Mouse (Mus musculus): ENCODE measurements at regions not wholly inside any gene's neighbourhood (a gene's known extent, or its start where the extent isn't known, plus 50 kb on each side); places are given as distances from the start of the nearest gene placed in this dataset.

DNA sequence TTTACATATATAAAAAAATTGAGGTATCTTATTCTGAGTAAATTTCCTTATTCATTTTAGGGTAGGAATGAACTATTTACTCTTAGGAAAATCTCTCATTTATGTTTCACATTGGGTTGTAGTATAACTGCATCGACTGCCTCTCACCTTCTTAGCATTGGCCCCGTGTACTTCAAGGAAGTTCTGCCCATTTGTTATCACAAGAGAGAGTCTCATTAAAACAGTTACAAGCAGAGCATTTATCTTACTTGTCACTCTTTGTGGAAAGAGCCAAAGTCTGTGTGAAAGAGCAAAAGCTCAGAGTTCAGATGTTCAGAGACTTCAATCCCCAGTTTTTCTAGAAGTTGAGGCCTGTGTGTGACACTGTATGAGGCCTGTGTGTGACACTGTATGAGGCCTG, 323.6 kb downstream of the Gpat3 start:
- Histone ChIP-seq H3K27me3 (replicated peaks) (no peaks in the 10 kb centered on the region), H3K36me3 (no peaks in the 10 kb centered on the region), H3K9ac (no peak overlapping the region), H3K4me3 (replicated peaks) (no peak overlapping the region), H3K4me2 (no peak overlapping the region), H3K9me3 (no peaks in the 10 kb centered on the region), H3K4me1 (peaks cover 3% of the 10 kb centered on the region; the same call in 1 of the 2 replicates), H3K27ac (no peak overlapping the region)
- 17% methylated on average over 2 of the region's 2 CpGs for WGBS
- ATAC-seq (ENCODE audit: insufficient read depth, low FRiP score, low read depth), result no peak

DNA sequence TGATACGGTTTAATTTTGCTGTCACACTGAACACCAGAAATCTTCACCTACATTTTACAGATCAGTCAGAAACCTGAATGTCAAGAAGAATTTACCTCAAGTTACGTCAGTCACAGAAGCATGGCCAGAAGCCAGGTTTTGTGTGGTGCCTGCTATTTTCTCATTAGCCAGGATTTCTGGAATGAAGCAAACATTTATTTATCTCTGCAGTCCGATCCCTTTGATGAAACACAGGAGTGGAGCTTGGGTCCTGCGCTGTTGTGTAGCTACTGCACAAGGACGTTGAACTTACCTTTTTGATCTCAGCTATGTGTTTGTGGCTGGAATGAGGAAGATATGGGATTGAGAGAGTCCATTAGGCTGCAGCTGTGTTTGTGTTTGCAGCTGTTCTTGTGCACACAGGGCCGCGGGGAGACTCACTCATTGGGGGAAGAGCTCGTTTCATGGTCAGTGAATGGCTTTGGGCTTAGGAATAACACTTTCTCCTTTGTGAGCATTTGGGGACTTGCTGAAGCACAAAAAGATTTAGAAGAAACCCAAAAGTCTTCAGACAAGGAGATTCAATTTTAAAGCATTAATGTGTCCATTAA, 318.2 kb downstream of the Gpat3 start:
- H3K4me2 ChIP-seq, result no peak overlapping the region
- no peaks in the 10 kb centered on the region for H3K27me3 ChIP-seq (replicated peaks)
- H3K36me3 ChIP-seq, result no peaks in the 10 kb centered on the region
- no peak overlapping the region for H3K9ac ChIP-seq
- H3K27ac ChIP-seq, result no peak overlapping the region
- no peaks in the 10 kb centered on the region for H3K9me3 ChIP-seq
- WGBS, result 25% methylated on average over 8 of the region's 8 CpGs
- H3K4me3 ChIP-seq (replicated peaks), result no peak overlapping the region
- no peak for ATAC-seq (ENCODE audit: insufficient read depth, low FRiP score, low read depth)
- H3K4me1 ChIP-seq, result no peaks in the 10 kb centered on the region; the same call in 1 of the 2 replicates

- Histone ChIP-seq H3K27ac (no peak overlapping the region), H3K36me3 (no peaks in the 10 kb centered on the region), H3K4me3 (replicated peaks) (no peak overlapping the region), H3K9ac (no peak overlapping the region), H3K27me3 (replicated peaks) (no peaks in the 10 kb centered on the region), H3K4me2 (no peak overlapping the region), H3K9me3 (no peaks in the 10 kb centered on the region), H3K4me1 (no peaks in the 10 kb centered on the region; the same call in 1 of the 2 replicates)
- ATAC-seq (ENCODE audit: insufficient read depth, low FRiP score, low read depth), result no peak
- WGBS, result 18% methylated on average over 5 of the region's 5 CpGs
Measured at GRCm38 (mm10) chr5:101163112-101163511, 317.6 kb downstream of the Gpat3 start.

- H3K36me3 ChIP-seq, result no peaks in the 10 kb centered on the region
- no peaks in the 10 kb centered on the region for H3K27me3 ChIP-seq (replicated peaks)
- H3K4me1 ChIP-seq, result no peaks in the 10 kb centered on the region
- H3K9me3 ChIP-seq, result no peaks in the 10 kb centered on the region
- ATAC-seq (ENCODE audit: insufficient read depth, low FRiP score, low read depth), result no peak
- H3K9ac ChIP-seq, result no peak overlapping the region
- no peak overlapping the region for H3K4me2 ChIP-seq
- no peak overlapping the region for H3K4me3 ChIP-seq (replicated peaks)
- WGBS, result 48% methylated on average over 1 of the region's 1 CpGs
- no peak overlapping the region for H3K27ac ChIP-seq
Measured at GRCm38 (mm10) chr5:101157416-101157815, 311.9 kb downstream of the Gpat3 start.

GRCm38 (mm10) chr5:101146345-101146744, 300.8 kb downstream of the Gpat3 start:
- no peaks in the 10 kb centered on the region for H3K4me1 ChIP-seq
- H3K27ac ChIP-seq, result no peak overlapping the region
- ATAC-seq (ENCODE audit: insufficient read depth, low FRiP score, low read depth), result no peak
- WGBS, result 77% methylated on average over 3 of the region's 3 CpGs
- H3K4me2 ChIP-seq, result no peak overlapping the region
- no peak overlapping the region for H3K9ac ChIP-seq
- no peak overlapping the region for H3K4me3 ChIP-seq (replicated peaks)
- no peaks in the 10 kb centered on the region for H3K36me3 ChIP-seq
- H3K9me3 ChIP-seq, result no peaks in the 10 kb centered on the region
- H3K27me3 ChIP-seq (replicated peaks), result no peaks in the 10 kb centered on the region

- no peak overlapping the region for H3K4me3 ChIP-seq (replicated peaks)
- no peak overlapping the region for H3K27ac ChIP-seq
- no peaks in the 10 kb centered on the region for H3K4me1 ChIP-seq
- no peaks in the 10 kb centered on the region for H3K9me3 ChIP-seq
- H3K27me3 ChIP-seq (replicated peaks), result no peaks in the 10 kb centered on the region
- H3K4me2 ChIP-seq, result no peak overlapping the region
- no peak overlapping the region for H3K9ac ChIP-seq
- WGBS, result 68% methylated on average over 5 of the region's 5 CpGs
- H3K36me3 ChIP-seq, result no peaks in the 10 kb centered on the region
- ATAC-seq (ENCODE audit: insufficient read depth, low FRiP score, low read depth), result no peak
Measured at GRCm38 (mm10) chr5:101124941-101125453, 279.5 kb downstream of the Gpat3 start.

DNA sequence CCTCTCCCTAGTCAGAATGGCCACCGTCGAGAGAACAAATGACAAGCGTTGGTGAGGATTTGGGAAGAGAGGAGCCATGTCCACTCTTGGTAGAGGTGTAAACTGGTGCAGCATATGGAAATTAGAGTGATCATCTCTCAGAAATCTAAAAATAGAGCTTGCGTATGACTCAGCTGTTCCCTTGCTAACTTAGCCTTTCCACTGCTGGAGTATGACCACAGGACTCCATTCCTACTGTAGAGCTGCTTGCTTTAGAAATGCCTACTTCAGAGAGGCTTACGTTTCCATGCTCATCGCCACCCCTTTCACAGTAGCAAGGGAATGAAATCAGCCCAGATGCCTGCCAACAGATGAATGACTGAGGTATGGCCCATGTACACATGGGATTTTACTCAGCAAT, 277.4 kb downstream of the Gpat3 start:
- H3K4me2 ChIP-seq, result no peak overlapping the region
- no peaks in the 10 kb centered on the region for H3K9me3 ChIP-seq
- no peak overlapping the region for H3K27ac ChIP-seq
- H3K36me3 ChIP-seq, result no peaks in the 10 kb centered on the region
- H3K9ac ChIP-seq, result no peak overlapping the region
- ATAC-seq (ENCODE audit: insufficient read depth, low FRiP score, low read depth), result no peak
- WGBS, result 86% methylated on average over 6 of the region's 6 CpGs
- no peaks in the 10 kb centered on the region for H3K4me1 ChIP-seq
- no peak overlapping the region for H3K4me3 ChIP-seq (replicated peaks)
- no peaks in the 10 kb centered on the region for H3K27me3 ChIP-seq (replicated peaks)

GRCm38 (mm10) chr5:101120509-101121201, 275.1 kb downstream of the Gpat3 start:
- 37% methylated on average over 5 of the region's 5 CpGs for WGBS
- Histone ChIP-seq H3K36me3 (no peaks in the 10 kb centered on the region), H3K27me3 (replicated peaks) (no peaks in the 10 kb centered on the region), H3K4me1 (no peaks in the 10 kb centered on the region), H3K4me2 (no peak overlapping the region), H3K9me3 (no peaks in the 10 kb centered on the region), H3K4me3 (replicated peaks) (no peak overlapping the region), H3K27ac (no peak overlapping the region), H3K9ac (no peak overlapping the region)
- no peak for ATAC-seq (ENCODE audit: insufficient read depth, low FRiP score, low read depth)

DNA sequence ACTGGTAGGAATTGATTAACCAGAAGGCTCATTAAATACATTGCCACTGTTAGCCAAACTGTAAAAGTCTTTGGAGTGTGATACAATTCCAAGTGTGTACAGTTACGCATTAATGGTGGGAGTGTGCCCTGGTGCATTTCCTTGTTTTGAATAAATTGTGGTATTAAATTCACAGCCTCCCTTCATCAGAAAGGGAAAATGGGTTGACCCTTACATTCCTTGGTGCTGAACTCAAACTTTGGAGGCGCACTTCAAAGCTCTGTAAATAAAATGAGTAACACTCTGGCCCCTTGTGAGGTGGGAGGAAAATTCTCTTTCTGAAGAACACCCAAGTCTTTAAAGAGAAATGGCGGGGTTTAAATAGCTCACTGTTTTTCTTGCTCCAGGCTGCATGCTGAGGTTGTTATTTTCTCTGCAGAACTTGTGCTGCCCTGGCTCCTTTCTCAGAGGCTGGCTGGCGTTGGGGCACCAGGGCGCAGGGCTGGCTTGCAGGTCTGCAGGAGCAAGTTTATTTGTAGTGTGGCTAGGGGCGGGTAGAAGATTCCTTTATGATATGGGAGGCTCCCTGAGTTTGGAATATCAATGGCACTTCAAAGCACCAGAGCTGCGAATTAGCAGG, 266.7 kb downstream of the Gpat3 start:
- H3K4me2 ChIP-seq, result no peak overlapping the region
- H3K9me3 ChIP-seq, result no peaks in the 10 kb centered on the region
- no peaks in the 10 kb centered on the region for H3K36me3 ChIP-seq
- no peak overlapping the region for H3K4me3 ChIP-seq (replicated peaks)
- no peak overlapping the region for H3K27ac ChIP-seq
- no peak overlapping the region for H3K9ac ChIP-seq
- H3K4me1 ChIP-seq, result no peaks in the 10 kb centered on the region
- WGBS, result 36% methylated on average over 7 of the region's 7 CpGs
- no peak for ATAC-seq (ENCODE audit: insufficient read depth, low FRiP score, low read depth)
- H3K27me3 ChIP-seq (replicated peaks), result no peaks in the 10 kb centered on the region

DNA sequence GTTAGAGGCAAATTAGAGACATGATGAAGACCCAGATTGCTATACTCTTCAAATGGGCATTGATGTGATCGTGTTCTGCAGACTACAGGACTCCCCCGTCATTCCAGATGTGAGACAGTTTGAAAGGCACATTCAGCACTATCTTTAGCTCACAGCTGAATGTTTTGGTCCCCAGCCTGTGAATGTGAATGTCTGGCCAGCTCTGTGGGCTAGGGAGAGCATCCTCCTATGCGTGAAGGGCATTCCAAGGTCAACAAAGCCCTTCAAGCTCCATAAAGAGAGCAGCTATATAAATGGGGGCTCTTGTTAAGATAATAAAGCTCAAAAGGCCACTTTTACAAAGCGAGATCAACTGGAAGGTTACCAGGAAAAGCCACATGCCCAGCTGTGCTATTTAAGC, 266.1 kb downstream of the Gpat3 start:
- Histone ChIP-seq H3K9me3 (no peaks in the 10 kb centered on the region), H3K27ac (no peak overlapping the region)
- 57% methylated on average over 4 of the region's 4 CpGs for WGBS

DNA sequence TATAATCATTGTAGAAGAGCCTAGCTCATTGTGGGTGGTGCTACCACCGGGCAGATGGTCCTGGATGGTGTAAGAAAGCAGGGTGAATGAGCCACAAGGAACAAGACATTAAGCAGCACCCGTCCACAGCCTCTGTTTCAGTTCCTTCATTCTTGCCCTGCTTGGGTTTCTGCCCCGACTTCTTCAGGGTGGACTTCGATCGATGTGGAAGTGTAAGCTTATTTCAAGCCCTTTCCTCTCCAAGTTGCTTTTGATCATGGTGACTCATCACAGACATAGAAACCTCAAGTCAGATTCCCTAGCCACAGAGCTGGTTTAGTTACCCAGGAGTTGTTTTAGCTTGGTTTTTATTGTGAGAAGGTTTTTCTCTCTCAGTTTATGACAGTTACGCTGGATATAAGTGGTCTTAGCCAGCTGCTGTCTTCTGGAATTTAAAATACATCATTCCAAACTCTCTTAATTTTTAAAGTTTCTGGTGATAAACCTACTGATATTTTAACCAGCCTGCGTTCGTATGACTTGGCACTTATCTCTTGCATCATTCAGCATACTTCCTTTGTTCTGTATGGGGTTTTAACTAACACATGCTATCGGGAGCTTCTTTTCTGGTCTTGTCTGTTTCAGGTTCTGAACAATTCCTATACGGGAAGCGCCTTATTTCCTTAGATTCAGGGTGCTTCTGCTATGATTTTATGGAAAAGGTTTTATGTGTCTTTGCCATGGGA, 255.6 kb downstream of the Gpat3 start:
- H3K36me3 ChIP-seq, result no peaks in the 10 kb centered on the region
- H3K9me3 ChIP-seq, result no peaks in the 10 kb centered on the region
- no peaks in the 10 kb centered on the region for H3K27me3 ChIP-seq (replicated peaks)
- no peak overlapping the region for H3K27ac ChIP-seq
- 71% methylated on average over 11 of the region's 11 CpGs for WGBS
- H3K4me3 ChIP-seq (replicated peaks), result no peak overlapping the region
- H3K4me1 ChIP-seq, result no peaks in the 10 kb centered on the region
- no peak for ATAC-seq (ENCODE audit: insufficient read depth, low FRiP score, low read depth)
- no peak overlapping the region for H3K4me2 ChIP-seq
- H3K9ac ChIP-seq, result no peak overlapping the region

More for the DNA sequence above, 266.1 kb downstream of the Gpat3 start:
- Histone ChIP-seq H3K4me1 (no peaks in the 10 kb centered on the region), H3K9ac (no peak overlapping the region), H3K4me3 (replicated peaks) (no peak overlapping the region), H3K27me3 (replicated peaks) (no peaks in the 10 kb centered on the region), H3K4me2 (no peak overlapping the region), H3K36me3 (no peaks in the 10 kb centered on the region)
- no peak for ATAC-seq (ENCODE audit: insufficient read depth, low FRiP score, low read depth)
